Mouse (Mus musculus): ENCODE results near the gene Trim37. TPM values are rescaled to one million over a fixed set of nuclear protein-coding genes. Genes with fewer than 3 reads are reported as not detected.
A peak's percentile ranks its signal among the peaks of the same experiment; 100 is the strongest.

Trim37 gene
- polyA plus RNA-seq, 1 experiment: 16.0 TPM

DNA sequence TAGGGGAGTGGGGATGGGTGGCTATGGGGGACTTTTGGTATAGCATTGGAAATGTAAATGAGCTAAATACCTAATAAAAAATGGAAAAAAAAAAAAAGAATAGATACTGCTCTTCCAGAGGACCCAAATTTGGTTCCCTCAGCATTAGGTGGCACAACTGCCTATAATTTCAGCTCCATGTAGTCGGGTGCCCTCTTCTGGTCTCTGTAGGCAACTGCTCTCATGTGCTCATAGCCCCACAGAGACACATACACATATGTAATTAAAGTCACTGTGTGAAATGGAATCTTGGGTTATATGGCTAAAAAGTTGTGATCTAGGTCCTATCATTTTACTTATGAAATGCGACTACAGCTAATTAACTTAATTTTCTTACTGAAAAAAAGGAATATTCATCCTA, 141.9 kb downstream of the Trim37 start:
- WGBS: 74% methylated on average over 2 of the region's 2 CpGs
- H3K4me3 ChIP-seq (replicated peaks; ENCODE audit: control insufficient read depth, low read depth, low read length): no peak overlapping the region
- H3K4me1 ChIP-seq (ENCODE audit: control insufficient read depth, insufficient read depth, low read length): no peaks in the 10 kb centered on the region
- TF ChIP-seq CTCF (IDR thresholded peaks at IDR 0.05; ENCODE audit: control insufficient read depth, insufficient read depth, low read length) (peak; percentile 23; the same call in 1 of the 2 replicates), POLR2A (IDR thresholded peaks at IDR 0.05; ENCODE audit: borderline replicate concordance, control insufficient read depth, low read depth, low read length) (no peak)
- no peak overlapping the region for H3K27ac ChIP-seq (ENCODE audit: control insufficient read depth, insufficient read depth, low read depth, low read length, poor library complexity)

Other genes starting within 250 kb of the Trim37 start
- 3.4 and 4.7 TPM in 2 replicates for gene Ypel2, start 133.4 kb upstream of the Trim37 start, polyA plus RNA-seq (2011; ENCODE audit: insufficient read depth, insufficient read length, low replicate concordance, missing spikeins)
- gene Gdpd1, start 53.0 kb upstream of the Trim37 start, polyA plus RNA-seq (2011; ENCODE audit: insufficient read depth, insufficient read length, low replicate concordance, missing spikeins): 2.8 TPM in 2 replicates
- 3.5 and 9.5 TPM in 2 replicates for gene Smg8, start 40.3 kb upstream of the Trim37 start, polyA plus RNA-seq (2011; ENCODE audit: insufficient read depth, insufficient read length, low replicate concordance, missing spikeins)
- 10.4 and 13.0 TPM in 2 replicates for gene Prr11, start 18.4 kb upstream of the Trim37 start, polyA plus RNA-seq (2011; ENCODE audit: insufficient read depth, insufficient read length, low replicate concordance, missing spikeins)
- 37.2 and 47.0 TPM in 2 replicates for gene Ska2, start 17.8 kb upstream of the Trim37 start, polyA plus RNA-seq (2011; ENCODE audit: insufficient read depth, insufficient read length, low replicate concordance, missing spikeins)
- 1.5 and 2.9 TPM in 2 replicates for gene Ppm1e, start 231.9 kb downstream of the Trim37 start, polyA plus RNA-seq (2011; ENCODE audit: insufficient read depth, insufficient read length, low replicate concordance, missing spikeins)

Measured in bone marrow, adult 2 months (tissue).